Mouse (Mus musculus) activated CD4-positive, CD25-positive, alpha-beta regulatory T cell, adult 9 weeks (primary cell): ENCODE data around the gene Lpcat2b. TPM values are rescaled to one million over a fixed set of nuclear protein-coding genes. Genes with fewer than 3 reads are reported as not detected.

Source experiments
- polyA plus RNA-seq: library from polyadenylated mRNA; unstranded; fragments of 100-300 nt; shearing (Covaris generic); gene quantifications from one replicate; pipeline ENCODE4 v1.2.1, GENCODE M21; 2017

Gene Lpcat2b
- polyA plus RNA-seq: not detected

GRCm38 (mm10) chr5:107431249-107431648 is at the start of gene Lpcat2b:
Gene Lpcat2b, plus strand, starts transcription at chr5:107431549.

GRCm38 (mm10) chr5:107402436-107402835 is 28.9 kb upstream of the Lpcat2b start, which contains the start of gene Ephx4:
Gene Ephx4, plus strand, starts transcription at chr5:107402736.

GRCm38 (mm10) chr5:107437464-107438281 is 6.3 kb downstream of the Lpcat2b start, which contains the start of gene Btbd8:
Gene Btbd8, plus strand, starts transcription at chr5:107437997.

Other genes with a start within 250 kb of the Lpcat2b start
- 9.3 TPM for gene Tgfbr3, start 141.9 kb upstream of the Lpcat2b start, polyA plus RNA-seq
- gene Brdt, start 100.4 kb upstream of the Lpcat2b start, polyA plus RNA-seq: 0.70 TPM
- gene Ephx4, start 28.8 kb upstream of the Lpcat2b start, polyA plus RNA-seq: 1.1 TPM
- gene Btbd8, start 6.4 kb downstream of the Lpcat2b start, polyA plus RNA-seq: 9.0 TPM
- 0.35 TPM for gene Gm42669, start 76.1 kb downstream of the Lpcat2b start, polyA plus RNA-seq
- gene 1700028K03Rik, start 103.2 kb downstream of the Lpcat2b start, polyA plus RNA-seq: 0.10 TPM
- gene Rpap2, start 165.8 kb downstream of the Lpcat2b start, polyA plus RNA-seq: 35.8 TPM
- 19.3 TPM for gene Glmn, start 166.3 kb downstream of the Lpcat2b start, polyA plus RNA-seq